Mouse (Mus musculus) MEL (cell line): Measurements from ENCODE around the gene Sv2a. TPM values are rescaled to one million over a fixed set of nuclear protein-coding genes. Genes with fewer than 3 reads are reported as not detected.
A peak's percentile ranks its signal among the peaks of the same experiment; 100 is the strongest.

Source experiments
- DNase-seq: peaks from one replicate; pipeline ENCODE4 v3.0.0; 2011; ENCODE audit warnings: low read depth, low spot score
- H3K27ac ChIP-seq: 2 replicates; pipeline ENCODE4 v1.5.1; 2012; ENCODE audit warnings: low read depth, mild to moderate bottlenecking, control low read depth, low read length, moderate library complexity; ENCODE audit not compliant: control insufficient read depth
- H3K27me3 ChIP-seq, 2 experiments: fragments of 150-350 bp in 1 of 2; sonication (generic) in 1 of 2; 2 replicates each; pipeline ENCODE4 v1.6.1; 2012; ENCODE audit warnings: low read length in 2 of 2, mild to moderate bottlenecking in 2 of 2, improper control_type of control experiment in 1 of 2, moderate library complexity in 1 of 2; ENCODE audit not compliant: insufficient read depth in 2 of 2, control insufficient read depth in 1 of 2
- H3K36me3 ChIP-seq, 2 experiments: 2 replicates each; pipeline ENCODE4 v1.6.1; 2012 to 2014; ENCODE audit warnings: low read length in 2 of 2, improper control_type of control experiment in 1 of 2, inconsistent platforms in 1 of 2, mild to moderate bottlenecking in 1 of 2; ENCODE audit not compliant: insufficient read depth in 2 of 2, control insufficient read depth in 1 of 2
- H3K4me1 ChIP-seq, 2 experiments: fragments of 150-350 bp in 1 of 2; sonication (generic) in 1 of 2; 2 replicates each; pipeline ENCODE4 v1.6.1; 2012; ENCODE audit warnings: low read length in 2 of 2, improper control_type of control experiment in 1 of 2, mild to moderate bottlenecking in 1 of 2; ENCODE audit not compliant: insufficient read depth in 2 of 2, control insufficient read depth in 1 of 2
- H3K4me3 ChIP-seq, 2 experiments: fragments of 150-350 bp in 1 of 2; sonication (generic) in 1 of 2; 2 replicates each; pipeline ENCODE4 v1.5.1; 2012; ENCODE audit warnings: low read depth in 2 of 2, low read length in 2 of 2, mild to moderate bottlenecking in 2 of 2, moderate library complexity in 2 of 2, control low read depth in 1 of 2, improper control_type of control experiment in 1 of 2; ENCODE audit not compliant: control insufficient read depth in 1 of 2, insufficient read depth in 1 of 2
- H3K79me2 ChIP-seq: 2 replicates; pipeline ENCODE4 v1.6.1; 2012; ENCODE audit warnings: mild to moderate bottlenecking, low read length, moderate library complexity; ENCODE audit not compliant: control insufficient read depth, poor library complexity, insufficient read depth
- H3K9ac ChIP-seq: 2 replicates; pipeline ENCODE4 v1.6.1; 2012; ENCODE audit warnings: low read depth, mild to moderate bottlenecking, control low read depth, low read length, moderate library complexity; ENCODE audit not compliant: control insufficient read depth, poor library complexity, severe bottlenecking
- H3K9me3 ChIP-seq: fragments of 150-350 bp; sonication (generic); replicated peaks from 2 replicates; pipeline ENCODE4 v1.6.1; 2012; ENCODE audit warnings: mild to moderate bottlenecking, low read length, improper control_type of control experiment, moderate library complexity; ENCODE audit not compliant: insufficient read depth
- BHLHE40 ChIP-seq: IDR thresholded peaks from 2 replicates; pipeline ENCODE4 v1.6.1; 2012; ENCODE audit warnings: low read depth, mild to moderate bottlenecking, inconsistent platforms, low read length, improper control_type of control experiment, borderline replicate concordance
- CHD1 ChIP-seq: IDR thresholded peaks from 2 replicates; pipeline ENCODE4 v1.6.1; 2012; ENCODE audit warnings: low read depth, mild to moderate bottlenecking, inconsistent platforms, low read length, improper control_type of control experiment
- CHD2 ChIP-seq: IDR thresholded peaks from 2 replicates; pipeline ENCODE4 v1.6.1; 2011; ENCODE audit warnings: low read length, improper control_type of control experiment
- ELF1 ChIP-seq: IDR thresholded peaks from 2 replicates; pipeline ENCODE4 v1.6.1; 2014; ENCODE audit warnings: low read depth, mild to moderate bottlenecking, inconsistent platforms, low read length, improper control_type of control experiment, moderate library complexity
- EP300 ChIP-seq, 2 experiments: IDR thresholded peaks; 2 replicates each; pipeline ENCODE4 v1.6.1; 2011; ENCODE audit warnings: improper control_type of control experiment in 2 of 2, low read length in 2 of 2, low read depth in 1 of 2, mild to moderate bottlenecking in 1 of 2
- JUND ChIP-seq: IDR thresholded peaks from 2 replicates; pipeline ENCODE4 v1.6.1; 2011; ENCODE audit warnings: low read depth, mild to moderate bottlenecking, improper control_type of control experiment, low read length
- KAT2A ChIP-seq: conservative IDR thresholded peaks from 2 replicates; pipeline ENCODE4 v1.6.1; 2012; ENCODE audit warnings: low read depth, low read length, improper control_type of control experiment, inconsistent platforms
- MAFK ChIP-seq: IDR thresholded peaks from 2 replicates; pipeline ENCODE4 v1.6.1; 2011; ENCODE audit warnings: low read depth, mild to moderate bottlenecking, low read length, improper control_type of control experiment, borderline replicate concordance
- MAX ChIP-seq: IDR thresholded peaks from 2 replicates; pipeline ENCODE4 v1.6.1; 2011; ENCODE audit warnings: low read length, improper control_type of control experiment
- NELFE ChIP-seq: IDR thresholded peaks from 2 replicates; pipeline ENCODE4 v1.6.1; 2011; ENCODE audit warnings: low read depth, low read length, improper control_type of control experiment
- POLR2AphosphoS2 ChIP-seq: IDR thresholded peaks from 2 replicates; pipeline ENCODE4 v1.6.1; 2011; ENCODE audit warnings: low read length, improper control_type of control experiment
- POLR2AphosphoS5 ChIP-seq: IDR thresholded peaks from 2 replicates; pipeline ENCODE4 v1.6.1; 2012; ENCODE audit warnings: low read depth, borderline replicate concordance, mild to moderate bottlenecking, inconsistent platforms, low read length, moderate library complexity, mixed read lengths
- RCOR1 ChIP-seq: IDR thresholded peaks from 2 replicates; pipeline ENCODE4 v1.6.1; 2012; ENCODE audit warnings: low read depth, mild to moderate bottlenecking, inconsistent platforms, low read length, improper control_type of control experiment
- SIN3A ChIP-seq: IDR thresholded peaks from 2 replicates; pipeline ENCODE4 v1.6.1; 2012; ENCODE audit warnings: low read length, improper control_type of control experiment, inconsistent platforms
- SMC3 ChIP-seq: IDR thresholded peaks from 2 replicates; pipeline ENCODE4 v1.6.1; 2011; ENCODE audit warnings: low read depth, low read length, improper control_type of control experiment
- TCF12 ChIP-seq: IDR thresholded peaks from 2 replicates; pipeline ENCODE4 v1.6.1; 2014; ENCODE audit warnings: low read depth, mild to moderate bottlenecking, inconsistent platforms, low read length, improper control_type of control experiment, moderate library complexity
- USF1 ChIP-seq: IDR thresholded peaks from 2 replicates; pipeline ENCODE4 v1.6.1; 2014; ENCODE audit warnings: low read depth, mild to moderate bottlenecking, inconsistent platforms, low read length, improper control_type of control experiment, moderate library complexity
- ZMIZ1 ChIP-seq: IDR thresholded peaks from 2 replicates; pipeline ENCODE4 v1.6.1; 2012; ENCODE audit warnings: low read depth, mild to moderate bottlenecking, inconsistent platforms, low read length, improper control_type of control experiment, moderate library complexity
- ZNF384 ChIP-seq: IDR thresholded peaks from 2 replicates; pipeline ENCODE4 v1.6.1; 2012; ENCODE audit warnings: low read depth, mild to moderate bottlenecking, inconsistent platforms, low read length, improper control_type of control experiment
- polyA plus RNA-seq, 2 experiments: library from polyadenylated mRNA; stranded (reverse) in 1 of 2; unstranded in 1 of 2; fragments of >175 nt in 1 of 2; fragments of >200 nt in 1 of 2; gene quantifications; 2 replicates each; pipeline versions ENCODE4 v1.2.1 to v1.2.4; 2012; ENCODE audit warnings: low replicate concordance in 2 of 2, low read depth in 1 of 2; ENCODE audit not compliant: insufficient read length in 2 of 2, insufficient read depth in 1 of 2, missing spikeins in 1 of 2
- total RNA-seq: library from RNA; depleted of rRNA; stranded (reverse); fragments of 300-350 nt; gene quantifications from 2 replicates; pipeline ENCODE4 v1.2.3, GENCODE M21; 2012

Sv2a gene
- total and polyA plus RNA-seq, 3 experiments, result 0.77 to 3.3 TPM; not detected in 1

- TF ChIP-seq MAX, result no peak
- no peak for TF ChIP-seq ZNF384
- TF ChIP-seq KAT2A, result no peak
- TF ChIP-seq ELF1, result no peak
- no peak for TF ChIP-seq SMC3
- no peak for TF ChIP-seq NELFE
- TF ChIP-seq SIN3A, result no peak
- TF ChIP-seq POLR2AphosphoS2, result no peak
- no peak for TF ChIP-seq USF1
- TF ChIP-seq RCOR1, result no peak
- no peak for TF ChIP-seq BHLHE40
- no peak for TF ChIP-seq MAFK
- TF ChIP-seq EP300 (IDR thresholded peaks at IDR 0.05; ENCODE audit: low read depth in 1 of 2, low read length in 2 of 2), result no peak
- no peak for TF ChIP-seq CHD2
- no peak for TF ChIP-seq ZMIZ1
- Histone ChIP-seq H3K27me3 (no peaks in the 10 kb centered on the region), H3K79me2 (peaks cover 4% of the 10 kb centered on the region; the same call in 1 of the 2 replicates), H3K4me3 (no peak overlapping the region), H3K9me3 (no peaks in the 10 kb centered on the region), H3K9ac (no peak overlapping the region), H3K4me1 (peaks cover 8 to 24% of the 10 kb centered on the region in 2 experiments), H3K27ac (no peak overlapping the region), H3K36me3 (peaks cover 0 to 23% of the 10 kb centered on the region in 2 experiments; a peak in 2 of 4 replicates)
- DNase-seq, result peak; percentile 46
Observed at GRCm38 (mm10) chr3:96235836-96236235, 54.9 kb downstream of the Sv2a start.

GRCm38 (mm10) chr3:96236834-96237334 lies 55.9 kb downstream of the Sv2a start:
- TF ChIP-seq TCF12 (no peak), MAFK (no peak), CHD1 (no peak), JUND (no peak), EP300 (IDR thresholded peaks at IDR 0.05; ENCODE audit: low read depth in 1 of 2, low read length in 2 of 2) (no peak), POLR2AphosphoS5 (no peak), SMC3 (no peak), KAT2A (no peak), ZMIZ1 (no peak)
- Histone ChIP-seq H3K9ac (peak overlapping the region; percentile 74), H3K4me1 (peaks cover 0 to 23% of the 10 kb centered on the region in 2 experiments; a peak in 2 of 4 replicates), H3K9me3 (no peaks in the 10 kb centered on the region), H3K79me2 (peaks cover 4% of the 10 kb centered on the region; the same call in 1 of the 2 replicates), H3K36me3 (peaks cover 0 to 23% of the 10 kb centered on the region in 2 experiments; a peak in 2 of 4 replicates), H3K4me3 (peak overlapping the region; percentile 1 to 57), H3K27me3 (no peaks in the 10 kb centered on the region), H3K27ac (peak overlapping the region; percentile 93)
- no peak for DNase-seq
